Mouse (Mus musculus) activated CD4-positive, CD25-positive, alpha-beta regulatory T cell (primary cell): Measurements from ENCODE around the gene Stx5a. TPM values are rescaled to one million over a fixed set of nuclear protein-coding genes. Genes with fewer than 3 reads are reported as not detected.

Experiments used
- polyA plus RNA-seq, 2 experiments: library from polyadenylated mRNA; unstranded; fragments of 100-300 nt; shearing (Covaris generic); gene quantifications; one replicate each; pipeline ENCODE4 v1.2.1; 2017

Stx5a gene
- 100 to 1,000 TPM; 143 to 165 TPM for polyA plus RNA-seq

GRCm38 (mm10) chr19:8741243-8741869, at the start of gene Stx5a:
TSS of gene Stx5a (plus strand) at chr19:8741413.

GRCm38 (mm10) chr19:8722907-8723573, 18.2 kb upstream of the Stx5a start, which contains the start of gene Slc3a2:
TSS of gene Slc3a2 (minus strand) at chr19:8723369.

GRCm38 (mm10) chr19:8735389-8736159, 5.6 kb upstream of the Stx5a start, which contains the start of gene Wdr74:
TSS of gene Wdr74 (plus strand) at chr19:8735827.

DNA sequence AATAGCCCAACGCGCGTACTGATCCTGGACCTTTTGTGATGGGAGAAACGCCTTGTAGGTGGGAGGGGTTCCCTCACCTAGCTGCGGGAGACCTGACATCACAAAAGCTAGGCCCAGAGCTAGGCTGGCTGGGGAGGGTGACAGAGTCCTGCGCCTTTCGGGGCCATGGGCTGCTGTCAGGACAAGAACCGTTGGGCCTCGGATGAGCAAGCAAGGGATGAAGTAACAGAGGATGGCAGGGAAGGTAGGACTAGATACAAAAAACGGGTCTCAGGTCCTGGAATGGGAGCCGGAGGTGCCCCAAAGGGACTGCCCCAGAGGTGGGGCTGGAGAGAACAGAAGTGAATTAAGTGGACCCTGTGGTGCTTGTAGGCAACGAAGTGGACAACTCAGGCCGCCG, 610 bp upstream of the Stx5a start, which contains the start of gene 1700092M07Rik:
TSS of gene 1700092M07Rik (plus strand) at position 116 of the 400 bp plus-strand sequence.

DNA sequence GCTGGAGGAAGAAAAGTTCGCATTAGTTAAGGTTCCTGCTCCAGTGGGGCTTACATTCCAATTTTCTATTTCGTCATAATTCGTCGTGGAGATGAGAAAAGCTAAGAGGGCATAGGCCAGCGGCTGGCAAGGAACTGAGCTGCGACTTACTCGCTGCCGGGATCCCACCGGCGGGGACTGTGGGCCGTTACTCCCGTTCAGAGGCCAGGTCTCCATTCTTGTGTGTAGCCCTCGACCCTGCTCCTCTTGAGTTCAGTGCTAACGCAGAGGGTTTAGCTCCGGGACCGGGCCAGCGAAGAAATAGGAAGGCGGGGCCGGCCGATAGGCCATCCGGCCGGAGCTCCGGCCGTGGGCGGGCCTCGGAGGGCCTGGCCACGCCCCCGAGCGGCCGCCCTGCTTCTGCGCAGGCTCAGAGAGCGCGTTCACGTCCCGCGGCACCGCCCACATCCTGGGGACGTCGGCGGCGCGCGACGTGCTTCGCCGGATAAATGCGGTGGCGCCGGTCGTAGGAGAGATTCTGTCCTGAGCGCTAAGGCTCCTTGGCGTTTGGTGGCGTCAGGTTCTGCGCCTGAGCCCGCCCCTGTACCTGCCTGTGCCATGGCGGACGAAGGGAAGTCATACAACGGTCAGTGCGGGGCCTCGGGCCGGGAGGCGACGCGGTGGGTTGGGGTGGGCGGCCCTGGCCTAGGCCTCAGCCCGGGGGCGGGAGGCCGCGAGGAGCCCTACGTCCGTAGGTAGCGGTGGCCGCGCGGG, 15.6 kb downstream of the Stx5a start, which contains the start of gene Nxf1:
TSS of gene Nxf1 (plus strand) at position 439 of the 753 bp plus-strand sequence.

DNA sequence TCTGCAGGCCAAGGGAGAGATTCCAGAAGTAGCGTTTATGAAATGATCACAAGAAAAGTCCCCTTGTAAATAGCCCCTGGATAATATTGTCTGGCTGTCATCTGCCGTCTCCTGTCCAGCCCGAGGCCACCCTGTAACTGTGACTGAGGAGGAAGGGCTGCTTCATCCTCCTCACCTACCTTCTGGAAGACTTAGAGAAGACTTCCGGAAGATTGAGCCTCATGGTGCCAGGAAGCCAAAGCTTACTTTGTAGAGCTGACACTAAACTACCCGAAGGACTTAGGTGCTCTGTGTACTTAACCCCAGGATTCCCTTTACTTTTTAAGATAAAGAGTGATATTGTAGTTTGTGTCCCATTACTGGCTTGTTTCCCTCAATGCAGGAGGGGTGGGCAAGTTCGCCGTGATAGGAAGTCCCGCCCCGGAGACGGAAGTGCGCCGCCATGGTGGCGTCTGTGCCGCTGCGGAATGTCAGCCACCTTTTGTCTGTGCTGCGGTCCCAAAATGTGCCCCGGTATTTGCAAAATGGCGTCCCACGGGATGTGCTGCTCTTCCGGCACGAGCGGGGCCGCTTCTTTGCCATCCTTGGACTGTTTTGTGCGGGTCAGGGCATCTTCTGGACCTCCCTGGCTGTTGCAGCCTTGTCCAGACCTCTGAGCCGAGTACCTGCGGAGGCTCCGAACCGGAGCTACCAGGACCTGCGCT, 29.5 kb downstream of the Stx5a start, which contains the start of gene Tmem223:
TSS of gene Tmem223 (plus strand) at position 430 of the 704 bp plus-strand sequence.

DNA sequence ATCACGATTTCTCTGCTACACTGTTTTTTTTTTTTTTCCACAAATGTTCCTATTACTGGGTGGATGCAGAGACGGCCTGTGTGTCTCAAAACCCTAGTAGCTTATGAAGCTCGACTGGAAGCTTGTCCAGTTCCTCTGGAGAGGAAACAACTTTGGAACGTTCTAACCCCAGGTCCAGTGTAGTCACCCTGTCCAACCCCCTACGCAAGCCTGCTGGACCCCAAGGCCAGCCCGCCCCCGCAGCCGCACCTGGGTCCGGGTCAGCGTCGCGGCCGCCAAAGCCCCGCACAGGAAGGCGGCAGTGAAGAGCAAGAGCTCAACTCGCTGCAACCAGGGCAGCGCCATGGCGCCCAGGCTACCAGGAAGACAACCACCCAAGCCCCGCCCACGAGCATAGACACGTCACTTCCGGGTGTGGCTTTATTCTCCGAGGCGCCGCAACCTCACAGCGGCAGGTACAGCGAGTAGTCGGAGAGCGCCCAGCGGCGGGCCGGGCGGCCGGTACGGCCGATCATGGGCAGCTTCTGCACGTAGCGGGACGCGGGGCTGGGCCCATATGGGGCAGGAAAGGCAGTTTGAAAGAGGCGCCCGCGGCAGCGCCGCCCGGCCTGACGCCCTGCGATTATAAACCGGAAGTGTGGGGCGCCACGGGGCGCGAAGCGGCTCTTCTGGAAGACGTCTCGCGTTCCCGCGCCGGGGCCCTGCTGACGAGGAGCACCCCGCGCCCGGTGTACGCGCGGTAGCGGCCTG, 33.0 kb downstream of the Stx5a start, which contains the start of gene Tmem179b:
TSS of gene Tmem179b (minus strand) at position 382 of the 750 bp plus-strand sequence.

GRCm38 (mm10) chr19:8786008-8786781, 45.0 kb downstream of the Stx5a start, which contains the start of gene Taf6l:
TSS of gene Taf6l (minus strand) at chr19:8786417.

GRCm38 (mm10) chr19:8798264-8798946, 57.2 kb downstream of the Stx5a start, which contains the start of gene Polr2g:
TSS of gene Polr2g (minus strand) at chr19:8798577.

DNA sequence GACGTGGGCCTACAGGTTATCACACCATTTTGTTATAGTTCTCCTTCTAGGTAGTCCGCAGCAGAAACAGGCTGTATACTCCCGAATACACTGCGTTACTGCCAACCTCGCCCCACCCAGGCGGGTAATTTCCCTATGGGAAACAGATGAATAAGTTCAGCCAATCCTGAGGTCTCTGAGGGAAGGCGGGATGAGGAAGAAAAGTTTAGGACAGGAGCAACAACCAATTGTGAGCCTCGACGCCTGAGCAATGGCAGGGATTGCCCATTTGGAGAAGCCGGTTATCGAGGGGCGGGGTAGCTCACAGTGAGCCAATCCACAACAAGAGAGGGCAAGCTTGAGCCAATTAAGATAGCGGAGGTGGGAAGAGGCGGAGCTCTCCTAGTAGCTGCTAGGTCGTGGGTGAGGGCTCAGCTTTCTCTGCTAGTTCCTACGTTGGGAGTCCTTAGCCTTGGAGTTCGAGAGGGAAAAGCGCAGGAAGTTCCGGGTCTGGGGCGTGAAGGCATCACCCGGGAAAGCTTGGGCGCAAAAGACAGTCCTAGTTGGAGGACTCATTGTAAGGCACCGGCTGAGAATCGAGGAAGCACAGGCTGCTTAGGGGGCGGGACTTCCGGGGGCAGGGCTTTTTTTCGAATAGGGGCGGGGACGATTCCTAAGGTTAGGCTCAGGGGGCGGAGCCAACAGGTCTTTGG, 61.1 kb downstream of the Stx5a start, which contains the start of gene Zbtb3:
TSS of gene Zbtb3 (plus strand) at position 426 of the 692 bp plus-strand sequence.

Other genes starting within 250 kb of the Stx5a start
- gene Slc22a8, start 150.2 kb upstream of the Stx5a start, polyA plus RNA-seq, result under 1 TPM in 1 of 2 experiments, not detected in 1; 0.45 TPM
- under 1 TPM in 1 of 2 experiments, not detected in 1; 0.04 TPM for gene Slc22a6, start 123.4 kb upstream of the Stx5a start, polyA plus RNA-seq
- gene Chrm1, start 77.6 kb upstream of the Stx5a start, polyA plus RNA-seq, result under 1 TPM in 1 of 2 experiments, not detected in 1; 0.04 TPM
- 100 to 1,000 TPM; 123 to 154 TPM for gene Slc3a2, start 18.0 kb upstream of the Stx5a start, polyA plus RNA-seq
- gene Wdr74, start 5.6 kb upstream of the Stx5a start, polyA plus RNA-seq, result 10 to 100 TPM; 56.2 to 78.4 TPM
- under 1 TPM; 0.53 to 0.74 TPM for gene 1700092M07Rik, start 695 bp upstream of the Stx5a start, polyA plus RNA-seq
- gene Nxf1, start 15.7 kb downstream of the Stx5a start, polyA plus RNA-seq, result 100 to 1,000 TPM; 161 to 220 TPM
- gene Tmem223, start 29.6 kb downstream of the Stx5a start, polyA plus RNA-seq, result 10 to 100 TPM; 90.9 to 99.6 TPM
- 100 to 1,000 TPM; 176 to 213 TPM for gene Tmem179b, start 33.1 kb downstream of the Stx5a start, polyA plus RNA-seq
- 10 to 100 TPM; 12.9 to 19.2 TPM for gene Taf6l, start 45.0 kb downstream of the Stx5a start, polyA plus RNA-seq
- 100 to 1,000 TPM; 144 to 188 TPM for gene Polr2g, start 57.2 kb downstream of the Stx5a start, polyA plus RNA-seq
- 1 to 10 TPM; 2.1 to 2.7 TPM for gene Zbtb3, start 61.1 kb downstream of the Stx5a start, polyA plus RNA-seq
- 10 to 100 TPM; 45.5 TPM for gene Ttc9c, start 77.9 kb downstream of the Stx5a start, polyA plus RNA-seq
- gene Hnrnpul2, start 78.6 kb downstream of the Stx5a start, polyA plus RNA-seq, result 10 to 100 TPM; 13.8 to 14.4 TPM
- under 1 TPM in 1 of 2 experiments, not detected in 1; 0.89 TPM for gene AC129217.1, start 88.4 kb downstream of the Stx5a start, polyA plus RNA-seq
- 100 to 1,000 TPM; 115 to 134 TPM for gene Bscl2, start 96.1 kb downstream of the Stx5a start, polyA plus RNA-seq
- 1 to 10 TPM in 1 of 2 experiments, under 1 TPM in 1; 0.39 to 1.0 TPM for gene Gng3, start 97.8 kb downstream of the Stx5a start, polyA plus RNA-seq
- under 1 TPM in 1 of 2 experiments, not detected in 1; 0.10 TPM for gene Lrrn4cl, start 109.4 kb downstream of the Stx5a start, polyA plus RNA-seq
- gene Ubxn1, start 130.1 kb downstream of the Stx5a start, polyA plus RNA-seq, result 100 to 1,000 TPM; 155 to 175 TPM
- gene Uqcc3, start 139.5 kb downstream of the Stx5a start, polyA plus RNA-seq, result 100 to 1,000 TPM in 1 of 2 experiments, 10 to 100 TPM in 1; 79.3 to 105 TPM
- 10 to 100 TPM; 81.7 to 89.2 TPM for gene Lbhd1, start 142.3 kb downstream of the Stx5a start, polyA plus RNA-seq
- gene Gm49403, start 142.5 kb downstream of the Stx5a start, polyA plus RNA-seq, result not detected
- gene 1810009A15Rik, start 147.4 kb downstream of the Stx5a start, polyA plus RNA-seq, result 10 to 100 TPM; 53.7 to 60.3 TPM
- gene Gm49416, start 147.5 kb downstream of the Stx5a start, polyA plus RNA-seq, result not detected
- gene Ints5, start 151.6 kb downstream of the Stx5a start, polyA plus RNA-seq, result 10 to 100 TPM; 33.7 to 35.1 TPM
- gene Ganab, start 156.7 kb downstream of the Stx5a start, polyA plus RNA-seq, result 100 to 1,000 TPM in 1 of 2 experiments, 10 to 100 TPM in 1; 76.4 to 105 TPM
- 10 to 100 TPM; 32.7 to 61.4 TPM for gene B3gat3, start 179.0 kb downstream of the Stx5a start, polyA plus RNA-seq
- gene Rom1, start 187.9 kb downstream of the Stx5a start, polyA plus RNA-seq, result 10 to 100 TPM in 1 of 2 experiments, 1 to 10 TPM in 1; 6.7 to 22.9 TPM
- gene Eml3, start 188.1 kb downstream of the Stx5a start, polyA plus RNA-seq, result 10 to 100 TPM; 65.5 to 86.4 TPM
- 100 to 1,000 TPM; 207 to 252 TPM for gene Mta2, start 200.5 kb downstream of the Stx5a start, polyA plus RNA-seq
- 10 to 100 TPM; 28.1 to 34.9 TPM for gene Tut1, start 212.4 kb downstream of the Stx5a start, polyA plus RNA-seq
- gene Eef1g, start 225.6 kb downstream of the Stx5a start, polyA plus RNA-seq, result 100 to 1,000 TPM; 243 to 311 TPM
- 10 to 100 TPM; 51.5 to 98.4 TPM for gene Ahnak, start 247.9 kb downstream of the Stx5a start, polyA plus RNA-seq